Comparison of ENCODE assay signal across 18 mouse cellular contexts in the genomic region with DNA sequence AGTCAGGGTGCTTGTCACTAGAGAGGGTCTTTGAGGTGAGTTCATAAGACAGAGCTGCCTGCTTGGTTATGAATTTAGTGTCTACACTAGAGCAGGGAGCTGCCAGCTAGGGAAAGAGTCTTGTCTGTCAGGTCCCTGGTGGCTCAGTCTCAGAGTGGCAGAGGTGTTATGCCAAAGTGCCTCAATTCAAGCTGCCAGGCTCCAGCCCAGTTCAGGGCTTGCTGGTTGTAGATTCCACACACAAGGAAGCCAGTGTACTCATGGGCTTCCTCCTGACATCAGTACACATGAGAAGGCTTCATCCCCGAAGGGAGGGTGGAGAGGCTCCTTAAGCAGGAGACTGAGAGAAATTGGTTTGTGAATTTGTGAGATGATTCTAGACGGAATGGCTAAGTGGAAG. TPM values are rescaled to one million over a fixed set of nuclear protein-coding genes. Genes with fewer than 3 reads are reported as not detected.
DNase-seq lines count a peak whose midpoint lies in the region; ATAC-seq and TF ChIP-seq lines count a peak whose summit lies in the region.
"Had no signal": no experiment of that assay in that cellular context is flagged by ENCODE, and none has a peak within 500 bp of the region (broad histone marks: within the 10 kb centered on the region; RNA-seq: fewer than 3 reads in every experiment).

No protein-coding gene starts in this region.

- H3K4me1 ChIP-seq in intestine, embryonic 14.5 days (replicated peaks; ENCODE audit: control insufficient read depth, insufficient read depth, low read length): peaks cover 12% of the 10 kb centered on the region
- peaks cover 11% of the 10 kb centered on the region; the same call in 1 of the 2 replicates for H3K4me1 ChIP-seq in intestine, embryonic 16.5 days (ENCODE audit: control insufficient read depth, insufficient read depth, low read length)
- peaks cover 28% of the 10 kb centered on the region for H3K4me1 ChIP-seq in heart, embryonic 12.5 days (replicated peaks)
- H3K4me1 ChIP-seq in hindbrain, postnatal 0 days (ENCODE audit: insufficient read depth, low read length): peaks cover 10% of the 10 kb centered on the region; the same call in 1 of the 2 replicates
- no peaks in the 10 kb centered on the region for H3K4me1 ChIP-seq in midbrain, embryonic 11.5 days (ENCODE audit: control insufficient read depth, insufficient read depth, low read length)
- H3K4me1 ChIP-seq: limb, embryonic 13.5 days; midbrain, embryonic 15.5 days had no signal

- peak overlapping the region; percentile 17; the same call in 1 of the 2 replicates for H3K27ac ChIP-seq in intestine, embryonic 14.5 days (ENCODE audit: low read depth)
- H3K27ac ChIP-seq in intestine, embryonic 16.5 days (ENCODE audit: low read length): no peak overlapping the region
- H3K27ac ChIP-seq in heart, embryonic 12.5 days (ENCODE audit: poor library complexity, severe bottlenecking): peak overlapping the region; percentile 79
- H3K27ac ChIP-seq in hindbrain, postnatal 0 days: peak overlapping the region; percentile 60; the same call in 1 of the 2 replicates
- no peak overlapping the region for H3K27ac ChIP-seq in midbrain, embryonic 11.5 days (ENCODE audit: low read depth, low read length)
- H3K27ac ChIP-seq: limb, embryonic 13.5 days; liver, embryonic 14.5 days; midbrain, embryonic 15.5 days had no signal

- H3K4me2 ChIP-seq in intestine, embryonic 14.5 days (ENCODE audit: low read length): no peak overlapping the region
- no peak overlapping the region for H3K4me2 ChIP-seq in intestine, embryonic 16.5 days (ENCODE audit: low read depth, low read length)
- H3K4me2 ChIP-seq in heart, embryonic 12.5 days: no peak overlapping the region
- no peak overlapping the region for H3K4me2 ChIP-seq in hindbrain, postnatal 0 days (ENCODE audit: low read depth, low read length)
- no peak overlapping the region for H3K4me2 ChIP-seq in midbrain, embryonic 11.5 days
- H3K4me2 ChIP-seq: forebrain, embryonic 13.5 days; limb, embryonic 13.5 days; midbrain, embryonic 15.5 days had no signal

- WGBS in intestine, embryonic 14.5 days: 84% methylated on average over 2 of the region's 2 CpGs
- 89% methylated on average over 2 of the region's 2 CpGs for WGBS in intestine, embryonic 16.5 days
- WGBS in heart, embryonic 12.5 days: 79% methylated on average over 2 of the region's 2 CpGs
- 88% methylated on average over 2 of the region's 2 CpGs for WGBS in hindbrain, postnatal 0 days
- WGBS in midbrain, embryonic 11.5 days: 78% methylated on average over 2 of the region's 2 CpGs

- DNase-seq in cerebellum, postnatal 14 days: peak; percentile 27
- DNase-seq in cerebellum, postnatal 25 days: no peak
- DNase-seq in intestine, embryonic 14.5 days (ENCODE audit: low spot score): no peak
- no peak for DNase-seq in hindbrain, postnatal 0 days (ENCODE audit: low spot score)
- no peak for DNase-seq in frontal cortex, postnatal 14 days (ENCODE audit: low spot score in 2 of 2)
- DNase-seq in midbrain, embryonic 11.5 days (ENCODE audit: low spot score, missing footprints): no peak
- DNase-seq: cerebellum, adult 18-20 months; embryo, embryonic 11 days; thymus, postnatal 4 days had no signal

- H3K36me3 ChIP-seq in intestine, embryonic 14.5 days (ENCODE audit: control insufficient read depth, insufficient read depth, low read length): no peaks in the 10 kb centered on the region
- H3K36me3 ChIP-seq in intestine, embryonic 16.5 days (ENCODE audit: control insufficient read depth, insufficient read depth, low read length): no peaks in the 10 kb centered on the region
- no peaks in the 10 kb centered on the region for H3K36me3 ChIP-seq in heart, embryonic 12.5 days
- no peaks in the 10 kb centered on the region for H3K36me3 ChIP-seq in hindbrain, postnatal 0 days (ENCODE audit: insufficient read depth, low read length)
- no peaks in the 10 kb centered on the region for H3K36me3 ChIP-seq in midbrain, embryonic 11.5 days (ENCODE audit: control insufficient read depth, insufficient read depth, low read length)
- H3K36me3 ChIP-seq: limb, embryonic 13.5 days; midbrain, embryonic 15.5 days had no signal

- no peak overlapping the region for H3K9ac ChIP-seq in intestine, embryonic 14.5 days (ENCODE audit: low read length)
- no peak overlapping the region for H3K9ac ChIP-seq in intestine, embryonic 16.5 days (ENCODE audit: low read depth, low read length)
- no peak overlapping the region for H3K9ac ChIP-seq in heart, embryonic 12.5 days
- H3K9ac ChIP-seq in hindbrain, postnatal 0 days (replicated peaks; ENCODE audit: low read length): no peak overlapping the region
- H3K9ac ChIP-seq in midbrain, embryonic 11.5 days (ENCODE audit: low read length): no peak overlapping the region
- H3K9ac ChIP-seq: forebrain, embryonic 13.5 days; limb, embryonic 13.5 days; liver, embryonic 14.5 days; midbrain, embryonic 15.5 days had no signal

- no peaks in the 10 kb centered on the region for H3K9me3 ChIP-seq in intestine, embryonic 14.5 days (ENCODE audit: control insufficient read depth, low read length)
- H3K9me3 ChIP-seq in intestine, embryonic 16.5 days (ENCODE audit: control insufficient read depth, low read length): no peaks in the 10 kb centered on the region
- no peaks in the 10 kb centered on the region for H3K9me3 ChIP-seq in heart, embryonic 12.5 days (replicated peaks)
- no peaks in the 10 kb centered on the region for H3K9me3 ChIP-seq in hindbrain, postnatal 0 days (ENCODE audit: low read length)
- no peaks in the 10 kb centered on the region for H3K9me3 ChIP-seq in midbrain, embryonic 11.5 days (ENCODE audit: control insufficient read depth, low read length)
- H3K9me3 ChIP-seq: forebrain, embryonic 13.5 days; limb, embryonic 13.5 days; midbrain, embryonic 15.5 days had no signal

- no peak overlapping the region for H3K4me3 ChIP-seq in intestine, embryonic 14.5 days (ENCODE audit: low read depth, low read length)
- H3K4me3 ChIP-seq in intestine, embryonic 16.5 days (ENCODE audit: low read length): no peak overlapping the region
- H3K4me3 ChIP-seq in heart, embryonic 12.5 days: no peak overlapping the region
- H3K4me3 ChIP-seq in hindbrain, postnatal 0 days (ENCODE audit: low read length): no peak overlapping the region
- no peak overlapping the region for H3K4me3 ChIP-seq in midbrain, embryonic 11.5 days (ENCODE audit: low read depth, low read length)
- H3K4me3 ChIP-seq: forebrain, embryonic 13.5 days; limb, embryonic 13.5 days; midbrain, embryonic 15.5 days had no signal

- no peaks in the 10 kb centered on the region for H3K27me3 ChIP-seq in intestine, embryonic 14.5 days (replicated peaks; ENCODE audit: control insufficient read depth, insufficient read depth, low read length)
- no peaks in the 10 kb centered on the region for H3K27me3 ChIP-seq in intestine, embryonic 16.5 days (replicated peaks; ENCODE audit: control insufficient read depth, insufficient read depth, low read length)
- H3K27me3 ChIP-seq in heart, embryonic 12.5 days (replicated peaks): no peaks in the 10 kb centered on the region
- H3K27me3 ChIP-seq in hindbrain, postnatal 0 days (ENCODE audit: insufficient read depth, low read length): no peaks in the 10 kb centered on the region
- no peaks in the 10 kb centered on the region for H3K27me3 ChIP-seq in midbrain, embryonic 11.5 days (ENCODE audit: control insufficient read depth, insufficient read depth, low read length)
- H3K27me3 ChIP-seq: forebrain, embryonic 13.5 days; limb, embryonic 13.5 days; midbrain, embryonic 15.5 days had no signal

- no peak for ATAC-seq in intestine, embryonic 14.5 days (replicated peaks; ENCODE audit: low FRiP score, low TSS enrichment, low read depth)
- no peak for ATAC-seq in intestine, embryonic 16.5 days
- ATAC-seq in heart, embryonic 12.5 days (ENCODE audit: insufficient number of reproducible peaks, low FRiP score): no peak
- ATAC-seq in hindbrain, postnatal 0 days: no peak
- ATAC-seq in midbrain, embryonic 11.5 days (ENCODE audit: low FRiP score): no peak
- ATAC-seq: forebrain, embryonic 13.5 days; midbrain, embryonic 15.5 days had no signal

- no peak for TF ChIP-seq CTCF in hindbrain, postnatal 0 days (IDR thresholded peaks at IDR 0.05; ENCODE audit: low read depth)

RNA-seq across cellular contexts. Expression of a gene that starts 43.4 kb away (rescaled TPM):
- 1.1 and 1.5 TPM in 2 replicates for polyA plus RNA-seq in intestine, embryonic 14.5 days (2014; fragmentation: Nextera tagmentation; extraction: Ambion mirVana)
- polyA plus RNA-seq in intestine, embryonic 16.5 days (2015; fragmentation: Nextera tagmentation; extraction: Ambion mirVana): 1.2 and 1.4 TPM in 2 replicates
- 0.14 and 0.17 TPM in 2 replicates for polyA plus RNA-seq in heart, embryonic 12.5 days (2016; fragmentation: Nextera tagmentation; extraction: Ambion mirVana)
- total RNA-seq in hindbrain, postnatal 0 days (2014; rRNA removed): 4.5 and 4.7 TPM in 2 replicates
- 2.4 and 2.9 TPM in 2 replicates for polyA plus RNA-seq in hindbrain, postnatal 0 days (2015; fragmentation: Nextera tagmentation; extraction: Ambion mirVana)
- polyA plus RNA-seq in midbrain, embryonic 11.5 days (2014; fragmentation: Nextera tagmentation; extraction: Ambion mirVana): 0.29 and 0.45 TPM in 2 replicates
- total RNA-seq: megakaryocyte progenitor cell, adult 5-6 weeks; neutrophil, adult 5-6 weeks had no signal
- polyA plus RNA-seq: small intestine, adult 2 months had no signal

Comparison
In these comparisons a context has a peak if more than half of its experiments do, and no peak if none do; other contexts are left out.
1. DNase-seq: peak in cerebellum, postnatal 14 days (2 of 2); none in cerebellum, postnatal 25 days (0 of 2), intestine, embryonic 14.5 days (single experiment), hindbrain, postnatal 0 days (single experiment), frontal cortex, postnatal 14 days (0 of 2) and midbrain, embryonic 11.5 days (single experiment).
2. H3K27ac ChIP-seq: peak in intestine, embryonic 14.5 days (single experiment), heart, embryonic 12.5 days (single experiment) and hindbrain, postnatal 0 days (single experiment); none in intestine, embryonic 16.5 days (single experiment) and midbrain, embryonic 11.5 days (single experiment).